Mouse (Mus musculus): Measurements from ENCODE around the gene Clip2. TPM values are rescaled to one million over a fixed set of nuclear protein-coding genes. Genes with fewer than 3 reads are reported as not detected.

Clip2 gene
- total RNA-seq, 2 experiments from 2014 or later = 1.8 to 3.7 TPM

GRCm38 (mm10) chr5:134565696-134566095 lies 13.5 kb upstream of the Clip2 start:
- no peak for ATAC-seq (ENCODE audit: poor library complexity, severe bottlenecking)

- no peak for ATAC-seq (ENCODE audit: poor library complexity, severe bottlenecking)
Observed at GRCm38 (mm10) chr5:134564272-134564671, 12.0 kb upstream of the Clip2 start.

GRCm38 (mm10) chr5:134560450-134561171 lies 8.4 kb upstream of the Clip2 start:
- ATAC-seq (ENCODE audit: poor library complexity, severe bottlenecking) = no peak

GRCm38 (mm10) chr5:134560071-134560449 lies 7.8 kb upstream of the Clip2 start, which contains the start of gene Syna:
Syna (minus strand) TSS chr5:134560171.
- no peak for ATAC-seq (ENCODE audit: poor library complexity, severe bottlenecking)

- no peak for ATAC-seq (ENCODE audit: poor library complexity, severe bottlenecking)
Observed at GRCm38 (mm10) chr5:134555463-134556164, 3.4 kb upstream of the Clip2 start.

- ATAC-seq (ENCODE audit: poor library complexity, severe bottlenecking) = no peak
Observed at GRCm38 (mm10) chr5:134553951-134554546, 1.8 kb upstream of the Clip2 start.

- peak; percentile 18 for ATAC-seq (ENCODE audit: poor library complexity, severe bottlenecking)
Observed at GRCm38 (mm10) chr5:134551233-134552109, 763 bp downstream of the Clip2 start.

- ATAC-seq (ENCODE audit: poor library complexity, severe bottlenecking) = no peak
Observed at GRCm38 (mm10) chr5:134550836-134551232, 1.4 kb downstream of the Clip2 start.

- no peak for ATAC-seq (ENCODE audit: poor library complexity, severe bottlenecking)
Observed at GRCm38 (mm10) chr5:134549640-134550168, 2.5 kb downstream of the Clip2 start.

GRCm38 (mm10) chr5:134548306-134548705 lies 3.9 kb downstream of the Clip2 start:
- no peak for ATAC-seq (ENCODE audit: poor library complexity, severe bottlenecking)

- ATAC-seq (ENCODE audit: poor library complexity, severe bottlenecking) = no peak
Observed at GRCm38 (mm10) chr5:134546790-134547189, 5.4 kb downstream of the Clip2 start.

GRCm38 (mm10) chr5:134545242-134545629 lies 7.0 kb downstream of the Clip2 start:
- no peak for ATAC-seq (ENCODE audit: poor library complexity, severe bottlenecking)

- ATAC-seq (ENCODE audit: poor library complexity, severe bottlenecking) = no peak
Observed at GRCm38 (mm10) chr5:134544516-134545241, 7.6 kb downstream of the Clip2 start.

- ATAC-seq (ENCODE audit: poor library complexity, severe bottlenecking) = no peak
Observed at GRCm38 (mm10) chr5:134541640-134542039, 10.6 kb downstream of the Clip2 start.

GRCm38 (mm10) chr5:134540881-134541280 lies 11.4 kb downstream of the Clip2 start:
- ATAC-seq (ENCODE audit: poor library complexity, severe bottlenecking) = no peak

- no peak for ATAC-seq (ENCODE audit: poor library complexity, severe bottlenecking)
Observed at GRCm38 (mm10) chr5:134539891-134540290, 12.3 kb downstream of the Clip2 start.

- ATAC-seq (ENCODE audit: poor library complexity, severe bottlenecking) = no peak
Observed at GRCm38 (mm10) chr5:134536036-134536435, 16.2 kb downstream of the Clip2 start.

GRCm38 (mm10) chr5:134532417-134532816 lies 19.8 kb downstream of the Clip2 start:
- peak; percentile 99 for ATAC-seq (ENCODE audit: poor library complexity, severe bottlenecking)

- ATAC-seq (ENCODE audit: poor library complexity, severe bottlenecking) = no peak
Observed at GRCm38 (mm10) chr5:134531585-134531984, 20.6 kb downstream of the Clip2 start.

GRCm38 (mm10) chr5:134530830-134531229 lies 21.4 kb downstream of the Clip2 start:
- no peak for ATAC-seq (ENCODE audit: poor library complexity, severe bottlenecking)

Measured in megakaryocyte, adult 5-6 weeks (primary cell).